17 mouse cellular contexts compared by ENCODE assay signal in the genomic region with DNA sequence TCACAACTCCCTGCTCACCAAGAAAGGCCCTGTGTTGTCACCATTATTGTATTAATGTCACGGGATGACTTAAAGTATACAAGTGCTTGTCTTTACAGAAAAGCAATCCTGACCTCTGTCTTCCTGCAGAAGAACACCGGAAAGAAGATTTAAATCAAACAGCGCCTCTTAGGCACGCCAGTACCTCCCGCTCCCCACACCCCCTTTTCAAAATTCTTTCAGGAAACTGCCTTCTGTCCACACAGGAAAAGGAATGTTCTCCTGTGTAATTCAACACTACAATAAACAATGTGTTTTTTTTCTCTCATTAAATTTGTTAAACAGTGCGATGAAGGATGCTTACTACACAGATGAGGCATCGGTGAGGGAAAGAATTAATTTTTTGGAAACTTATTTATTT.
DNase-seq lines count a peak whose midpoint lies in the region; ATAC-seq and TF ChIP-seq lines count a peak whose summit lies in the region.
"Had no signal": no experiment of that assay in that cellular context is flagged by ENCODE, and none has a peak within 500 bp of the region (broad histone marks: within the 10 kb centered on the region; RNA-seq: fewer than 3 reads in every experiment).

No protein-coding gene starts in this region.

- no peak for ATAC-seq in lung, embryonic 14.5 days (ENCODE audit: insufficient read depth)
- ATAC-seq: activated CD4-positive, CD25-positive, alpha-beta regulatory T cell, adult 4 months; forebrain, embryonic 13.5 days; forebrain, postnatal 0 days; Patski had no signal

- H3K4me2 ChIP-seq in lung, embryonic 14.5 days, result no peak overlapping the region
- H3K4me2 ChIP-seq: forebrain, embryonic 13.5 days; heart, embryonic 12.5 days had no signal

- no peak overlapping the region for H3K4me3 ChIP-seq in lung, embryonic 14.5 days (ENCODE audit: low read depth, low read length)
- H3K4me3 ChIP-seq: embryonic facial prominence, embryonic 10.5 days; forebrain, embryonic 13.5 days; heart, embryonic 12.5 days had no signal

- no peak overlapping the region for H3K27ac ChIP-seq in lung, embryonic 14.5 days (ENCODE audit: low read depth)
- H3K27ac ChIP-seq: embryonic facial prominence, embryonic 10.5 days; forebrain, embryonic 13.5 days had no signal

- no peak overlapping the region for H3K9ac ChIP-seq in lung, embryonic 14.5 days
- H3K9ac ChIP-seq: forebrain, embryonic 13.5 days; forebrain, postnatal 0 days; heart, embryonic 12.5 days had no signal

- TF ChIP-seq CTCF in lung, embryonic 14.5 days (IDR thresholded peaks at IDR 0.05; ENCODE audit: low read depth), result no peak

- H3K4me1 ChIP-seq in lung, embryonic 14.5 days (ENCODE audit: insufficient read depth), result no peaks in the 10 kb centered on the region
- H3K4me1 ChIP-seq: forebrain, embryonic 13.5 days; heart, embryonic 12.5 days had no signal

- H3K9me3 ChIP-seq in lung, embryonic 14.5 days (ENCODE audit: low read depth, low read length), result no peaks in the 10 kb centered on the region; the same call in 1 of the 2 replicates

- peak; percentile 16 for DNase-seq in kidney, postnatal 14 days
- DNase-seq in kidney, adult 18-20 months, result no peak
- DNase-seq in lung, embryonic 14.5 days, result peak; percentile 28
- peak; percentile 31 for DNase-seq in lung, postnatal 10 days
- peak; percentile 6 to 32 for DNase-seq in lung, postnatal 4 days
- no peak for DNase-seq in heart, postnatal 4 days
- DNase-seq: adrenal gland, postnatal 36 days; cerebellum, adult 2 months; cerebellum, postnatal 10 days; forebrain, postnatal 0 days; gastrocnemius, postnatal 14 days had no signal

- no peaks in the 10 kb centered on the region for H3K27me3 ChIP-seq in lung, embryonic 14.5 days (ENCODE audit: insufficient read depth, low read length)
- H3K27me3 ChIP-seq: CH12.LX; forebrain, embryonic 13.5 days; heart, embryonic 12.5 days; Patski had no signal

- 40% methylated on average over 7 of the region's 7 CpGs for WGBS in lung, embryonic 14.5 days

- no peaks in the 10 kb centered on the region for H3K36me3 ChIP-seq in lung, embryonic 14.5 days (ENCODE audit: insufficient read depth)
- H3K36me3 ChIP-seq: embryonic facial prominence, embryonic 10.5 days; heart, embryonic 12.5 days had no signal

Comparison
In these comparisons a context has a peak if more than half of its experiments do, and no peak if none do; other contexts are left out.
1. DNase-seq: peak in kidney, postnatal 14 days (single experiment), lung, embryonic 14.5 days (single experiment), lung, postnatal 10 days (single experiment) and lung, postnatal 4 days (2 of 2); none in kidney, adult 18-20 months (single experiment) and heart, postnatal 4 days (single experiment).